Mouse (Mus musculus): ENCODE results near the gene Adprhl1. TPM values are rescaled to one million over a fixed set of nuclear protein-coding genes. Genes with fewer than 3 reads are reported as not detected.
A peak's percentile ranks its signal among the peaks of the same experiment; 100 is the strongest.

The Adprhl1 gene
- polyA plus RNA-seq, 1 experiment from 2014 or later, result not detected

DNA sequence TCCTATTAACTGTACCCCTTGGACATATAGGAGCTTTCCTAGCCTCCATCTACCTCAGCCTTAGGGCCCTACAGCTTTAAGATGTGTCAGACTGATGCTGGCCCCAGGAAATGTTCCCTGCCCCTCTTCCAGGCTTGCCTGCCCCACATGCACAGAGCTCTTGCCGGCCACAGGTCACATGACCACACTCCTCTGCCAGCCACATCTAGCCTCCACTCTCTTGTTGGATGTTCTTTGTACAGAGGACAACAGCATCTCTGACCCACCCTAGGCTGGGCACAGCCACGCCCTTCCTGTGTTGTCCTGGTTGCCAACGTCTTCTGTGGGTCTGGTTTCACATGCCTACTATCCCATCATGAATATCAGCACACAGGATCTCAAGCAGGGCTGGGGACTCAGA, 26.8 kb downstream of the Adprhl1 start:
- H3K4me1 ChIP-seq, result peaks cover 8% of the 10 kb centered on the region; the same call in 1 of the 2 replicates
- 76% methylated on average over 3 of the region's 3 CpGs for WGBS
- ATAC-seq, result no peak

DNA sequence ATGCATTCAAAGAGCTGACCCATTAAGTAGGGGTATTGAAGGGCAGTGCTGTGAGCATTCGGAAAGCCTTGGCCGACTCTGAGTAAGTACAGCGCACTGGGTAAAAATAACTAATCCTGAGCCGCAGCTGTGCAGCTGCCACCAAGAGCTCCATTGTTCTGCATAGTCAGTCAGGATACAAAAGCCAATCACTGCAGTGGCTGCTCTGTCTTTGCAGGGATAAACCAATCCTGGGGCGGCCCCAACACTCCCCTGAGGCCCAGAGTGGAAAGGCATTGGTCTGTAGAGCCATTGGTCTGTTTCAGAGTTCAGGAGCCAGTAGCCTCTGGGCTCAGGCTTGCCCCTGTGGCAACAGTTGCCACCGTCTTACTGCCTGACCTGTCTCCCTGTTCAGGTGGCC, 27.7 kb downstream of the Adprhl1 start:
- no peak overlapping the region for H3K9ac ChIP-seq
- 6% methylated on average over 6 of the region's 6 CpGs for WGBS
- H3K4me1 ChIP-seq, result peaks cover 8% of the 10 kb centered on the region
- H3K27me3 ChIP-seq, result no peaks in the 10 kb centered on the region
- H3K36me3 ChIP-seq (ENCODE audit: poor library complexity, severe bottlenecking), result no peaks in the 10 kb centered on the region
- peak; percentile 59; the same call in 1 of the 2 replicates for ATAC-seq
- H3K27ac ChIP-seq, result 0 out of 2 replicates have a peak overlapping the region, but pooled peaks have one; percentile 14
- no peak overlapping the region for H3K4me3 ChIP-seq
- H3K4me2 ChIP-seq, result no peak overlapping the region
- no peaks in the 10 kb centered on the region for H3K9me3 ChIP-seq (replicated peaks)

More for the DNA sequence above, 26.8 kb downstream of the Adprhl1 start:
- Histone ChIP-seq H3K4me2 (no peak overlapping the region), H3K4me3 (no peak overlapping the region), H3K9me3 (replicated peaks) (no peaks in the 10 kb centered on the region), H3K27me3 (no peaks in the 10 kb centered on the region), H3K27ac (no peak overlapping the region), H3K36me3 (ENCODE audit: poor library complexity, severe bottlenecking) (no peaks in the 10 kb centered on the region), H3K9ac (no peak overlapping the region)

DNA sequence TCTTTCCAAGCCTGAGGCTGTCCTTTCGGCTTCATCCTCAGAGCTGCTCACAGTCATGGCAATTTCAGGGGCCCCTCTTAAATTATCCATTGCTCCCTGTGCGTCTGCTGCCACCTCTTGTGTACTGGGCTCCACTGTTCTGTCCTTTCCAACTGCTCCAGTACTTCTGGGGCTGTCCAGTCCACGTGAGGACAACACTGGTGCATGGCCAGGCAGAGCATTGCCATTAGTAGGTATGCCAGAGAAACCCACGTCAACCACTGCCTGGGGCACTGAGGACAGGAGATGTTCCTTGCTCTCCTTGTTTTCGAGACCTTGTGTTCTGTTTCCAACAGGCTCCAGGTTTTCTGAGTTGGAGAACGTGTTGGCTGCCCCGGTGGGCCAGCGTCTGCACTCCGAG, 29.5 kb downstream of the Adprhl1 start:
- no peaks in the 10 kb centered on the region for H3K27me3 ChIP-seq
- 87% methylated on average over 9 of the region's 9 CpGs for WGBS
- H3K36me3 ChIP-seq (ENCODE audit: poor library complexity, severe bottlenecking), result no peaks in the 10 kb centered on the region
- ATAC-seq, result no peak
- H3K27ac ChIP-seq, result no peak overlapping the region
- peaks cover 8% of the 10 kb centered on the region for H3K4me1 ChIP-seq
- H3K9me3 ChIP-seq (replicated peaks), result no peaks in the 10 kb centered on the region
- no peak overlapping the region for H3K4me3 ChIP-seq
- no peak overlapping the region for H3K9ac ChIP-seq
- no peak overlapping the region for H3K4me2 ChIP-seq

DNA sequence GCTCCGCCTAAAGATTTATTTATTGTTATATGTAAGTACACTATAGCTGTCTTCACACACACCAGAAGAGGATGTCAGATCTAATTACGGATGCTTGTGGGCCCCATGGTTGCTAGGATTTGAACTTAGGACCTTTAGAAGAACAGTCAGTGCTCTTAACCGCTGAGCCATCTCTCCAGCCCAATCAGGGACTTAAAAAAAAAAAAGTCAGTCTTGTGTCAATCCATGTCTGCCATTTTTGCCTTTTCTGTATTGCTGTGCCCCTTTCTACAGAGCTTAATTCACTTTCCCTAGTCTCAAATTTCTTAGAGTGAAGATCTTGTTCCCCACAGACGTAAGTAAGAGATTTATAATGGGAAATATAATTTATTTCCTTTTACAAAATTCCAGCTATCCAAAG, 35.5 kb downstream of the Adprhl1 start:
- 82% methylated on average over 4 of the region's 4 CpGs for WGBS
- no peak for ATAC-seq
- no peak overlapping the region for H3K4me3 ChIP-seq
- H3K4me2 ChIP-seq, result no peak overlapping the region
- H3K27me3 ChIP-seq, result no peaks in the 10 kb centered on the region
- H3K36me3 ChIP-seq (ENCODE audit: poor library complexity, severe bottlenecking), result no peaks in the 10 kb centered on the region
- H3K9ac ChIP-seq, result no peak overlapping the region
- H3K9me3 ChIP-seq (replicated peaks), result no peaks in the 10 kb centered on the region
- peaks cover 7% of the 10 kb centered on the region for H3K4me1 ChIP-seq
- no peak overlapping the region for H3K27ac ChIP-seq

DNA sequence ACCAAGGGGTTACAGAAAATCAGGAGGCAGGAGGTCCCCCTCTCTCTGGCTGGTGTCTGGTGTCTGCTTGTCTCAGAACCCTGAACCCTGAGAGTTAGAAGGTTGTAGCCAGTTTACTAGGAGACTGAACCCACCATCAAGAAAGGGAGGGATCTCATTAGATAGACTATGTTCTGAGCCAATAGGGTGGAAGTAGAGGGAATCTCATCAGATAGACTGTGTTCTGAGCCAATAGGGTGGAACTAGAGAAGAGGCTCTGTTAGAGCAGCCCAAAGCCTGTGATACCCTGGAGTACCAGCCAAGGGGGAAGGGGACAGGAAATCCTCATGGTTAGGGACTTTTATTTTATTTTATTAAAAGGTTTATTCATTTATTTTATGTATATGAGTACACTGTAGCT, 36.0 kb downstream of the Adprhl1 start:
- no peak overlapping the region for H3K4me2 ChIP-seq
- H3K9me3 ChIP-seq (replicated peaks), result no peaks in the 10 kb centered on the region
- H3K4me3 ChIP-seq, result no peak overlapping the region
- no peak overlapping the region for H3K27ac ChIP-seq
- ATAC-seq, result no peak
- H3K36me3 ChIP-seq (ENCODE audit: poor library complexity, severe bottlenecking), result no peaks in the 10 kb centered on the region
- H3K27me3 ChIP-seq, result no peaks in the 10 kb centered on the region
- peaks cover 12% of the 10 kb centered on the region for H3K4me1 ChIP-seq
- H3K9ac ChIP-seq, result no peak overlapping the region

DNA sequence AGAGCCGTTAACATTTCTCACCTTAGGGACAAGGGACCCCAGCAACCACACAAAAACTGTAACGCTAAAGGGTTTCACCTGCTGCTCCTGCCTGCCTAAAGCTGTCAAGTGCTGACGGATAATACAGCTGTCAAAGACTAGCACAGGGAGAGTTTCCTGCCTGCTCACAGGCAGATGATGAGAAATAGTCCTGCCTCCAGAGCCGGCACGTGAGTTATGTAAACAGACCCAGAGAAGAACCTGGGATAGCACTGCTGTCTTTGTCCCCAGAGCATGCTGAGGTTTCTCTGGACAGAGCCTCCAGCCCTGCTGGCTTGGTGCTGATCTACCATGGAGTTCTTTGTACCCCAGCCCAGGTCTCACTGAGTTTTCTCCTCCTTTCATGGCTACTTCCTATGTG, 36.9 kb downstream of the Adprhl1 start:
- H3K9ac ChIP-seq, result no peak overlapping the region
- no peak overlapping the region for H3K27ac ChIP-seq
- H3K4me3 ChIP-seq, result no peak overlapping the region
- no peaks in the 10 kb centered on the region for H3K27me3 ChIP-seq
- no peaks in the 10 kb centered on the region for H3K9me3 ChIP-seq (replicated peaks)
- H3K4me2 ChIP-seq, result no peak overlapping the region
- H3K36me3 ChIP-seq (ENCODE audit: poor library complexity, severe bottlenecking), result no peaks in the 10 kb centered on the region
- 69% methylated on average over 5 of the region's 5 CpGs for WGBS
- no peak for ATAC-seq
- peaks cover 12% of the 10 kb centered on the region for H3K4me1 ChIP-seq

DNA sequence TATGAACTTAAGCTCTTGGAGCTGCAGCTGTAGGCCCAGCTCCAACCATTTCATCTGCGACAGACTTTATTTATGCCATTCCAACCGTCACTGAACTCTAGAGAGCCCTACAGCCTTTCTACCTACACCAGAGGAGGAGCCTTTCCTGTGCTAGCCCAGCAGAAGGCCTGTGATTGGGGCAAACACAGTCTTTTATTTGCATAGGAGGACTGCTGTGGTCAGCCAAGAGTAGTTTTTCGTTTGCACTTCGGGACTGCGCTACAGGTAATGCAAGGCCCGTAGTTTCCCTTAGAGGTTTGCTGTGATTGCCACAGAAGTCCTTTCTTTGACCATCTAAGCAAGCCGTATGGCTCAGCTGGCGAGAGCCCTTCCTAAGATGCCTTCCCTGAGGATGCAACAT, 37.6 kb downstream of the Adprhl1 start:
- Histone ChIP-seq H3K4me1 (peaks cover 12% of the 10 kb centered on the region), H3K9ac (no peak overlapping the region), H3K9me3 (replicated peaks) (no peaks in the 10 kb centered on the region), H3K4me2 (no peak overlapping the region), H3K27ac (no peak overlapping the region), H3K27me3 (no peaks in the 10 kb centered on the region), H3K4me3 (no peak overlapping the region), H3K36me3 (ENCODE audit: poor library complexity, severe bottlenecking) (no peaks in the 10 kb centered on the region)
- 82% methylated on average over 8 of the region's 8 CpGs for WGBS
- ATAC-seq, result no peak

DNA sequence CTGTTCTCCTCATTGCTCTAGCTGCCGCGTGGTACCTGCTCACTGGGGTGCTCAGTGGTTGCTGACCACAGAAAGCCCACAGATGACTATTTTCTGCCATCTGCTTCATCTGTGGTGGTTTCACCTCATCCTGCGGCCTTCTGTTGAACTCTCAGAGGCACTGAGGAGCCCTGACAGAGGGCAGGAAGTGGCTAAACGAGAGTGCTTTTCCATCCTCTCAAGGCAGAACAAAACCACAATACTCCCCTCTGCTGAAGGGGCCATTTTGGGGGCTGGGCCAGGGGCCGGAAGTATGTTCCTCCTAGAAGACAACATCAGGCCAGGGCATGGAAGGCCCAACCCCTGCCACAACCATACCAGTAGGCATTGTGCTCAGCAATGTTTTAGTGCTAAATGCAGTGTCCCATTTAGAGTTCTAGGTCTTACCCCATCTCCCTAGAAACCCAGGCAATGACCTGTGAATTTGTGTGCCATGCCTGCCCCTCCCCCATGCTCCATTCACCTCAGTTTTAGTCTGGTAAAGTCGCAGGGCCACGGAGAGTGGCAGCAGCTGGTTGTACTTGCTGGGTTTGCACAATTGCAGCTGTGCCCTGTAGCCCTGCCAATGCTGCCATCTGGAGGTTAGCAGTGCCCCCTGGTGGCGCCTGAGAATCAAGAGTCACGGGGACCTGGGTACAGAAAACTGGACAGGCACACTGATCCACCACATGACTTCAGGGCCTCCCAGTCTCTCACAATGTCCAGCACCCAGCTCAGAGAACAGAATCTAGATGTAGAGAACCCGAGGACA, 40.3 kb downstream of the Adprhl1 start:
- peak; percentile 85 for ATAC-seq
- no peaks in the 10 kb centered on the region for H3K9me3 ChIP-seq (replicated peaks)
- H3K4me3 ChIP-seq, result no peak overlapping the region
- no peak overlapping the region for H3K9ac ChIP-seq
- H3K36me3 ChIP-seq (ENCODE audit: poor library complexity, severe bottlenecking), result no peaks in the 10 kb centered on the region
- peak overlapping the region; percentile 14; the same call in 1 of the 2 replicates for H3K27ac ChIP-seq
- peak overlapping the region; percentile 38; the same call in 1 of the 2 replicates for H3K4me2 ChIP-seq
- WGBS, result 28% methylated on average over 10 of the region's 10 CpGs
- no peaks in the 10 kb centered on the region for H3K27me3 ChIP-seq
- peaks cover 12% of the 10 kb centered on the region for H3K4me1 ChIP-seq

DNA sequence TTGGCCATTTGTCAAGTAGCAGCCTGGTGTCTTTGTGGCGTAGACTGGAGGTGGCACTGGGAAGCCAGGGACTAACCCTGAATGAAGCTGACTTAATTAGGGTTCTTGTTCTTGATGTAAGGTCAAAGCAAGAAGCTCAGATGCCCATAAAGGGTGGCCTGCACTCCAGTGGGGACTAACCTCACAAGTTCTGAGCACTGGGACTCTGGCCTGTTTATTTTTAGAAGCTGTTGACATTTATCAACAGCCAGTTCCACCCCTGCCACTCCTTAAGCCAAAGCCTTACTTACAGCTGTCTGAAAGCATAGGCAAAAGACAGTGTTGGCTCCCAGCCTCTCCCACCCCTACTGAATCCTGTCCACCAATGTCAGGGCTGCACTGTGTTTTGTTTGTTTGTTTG, 44.2 kb downstream of the Adprhl1 start:
- no peak overlapping the region for H3K27ac ChIP-seq
- 57% methylated on average over 1 of the region's 1 CpGs for WGBS
- no peak overlapping the region for H3K4me2 ChIP-seq
- no peaks in the 10 kb centered on the region for H3K27me3 ChIP-seq
- H3K4me1 ChIP-seq, result peaks cover 12% of the 10 kb centered on the region
- no peak for ATAC-seq
- no peaks in the 10 kb centered on the region for H3K36me3 ChIP-seq (ENCODE audit: poor library complexity, severe bottlenecking)
- no peaks in the 10 kb centered on the region for H3K9me3 ChIP-seq (replicated peaks)
- no peak overlapping the region for H3K4me3 ChIP-seq
- H3K9ac ChIP-seq, result no peak overlapping the region

DNA sequence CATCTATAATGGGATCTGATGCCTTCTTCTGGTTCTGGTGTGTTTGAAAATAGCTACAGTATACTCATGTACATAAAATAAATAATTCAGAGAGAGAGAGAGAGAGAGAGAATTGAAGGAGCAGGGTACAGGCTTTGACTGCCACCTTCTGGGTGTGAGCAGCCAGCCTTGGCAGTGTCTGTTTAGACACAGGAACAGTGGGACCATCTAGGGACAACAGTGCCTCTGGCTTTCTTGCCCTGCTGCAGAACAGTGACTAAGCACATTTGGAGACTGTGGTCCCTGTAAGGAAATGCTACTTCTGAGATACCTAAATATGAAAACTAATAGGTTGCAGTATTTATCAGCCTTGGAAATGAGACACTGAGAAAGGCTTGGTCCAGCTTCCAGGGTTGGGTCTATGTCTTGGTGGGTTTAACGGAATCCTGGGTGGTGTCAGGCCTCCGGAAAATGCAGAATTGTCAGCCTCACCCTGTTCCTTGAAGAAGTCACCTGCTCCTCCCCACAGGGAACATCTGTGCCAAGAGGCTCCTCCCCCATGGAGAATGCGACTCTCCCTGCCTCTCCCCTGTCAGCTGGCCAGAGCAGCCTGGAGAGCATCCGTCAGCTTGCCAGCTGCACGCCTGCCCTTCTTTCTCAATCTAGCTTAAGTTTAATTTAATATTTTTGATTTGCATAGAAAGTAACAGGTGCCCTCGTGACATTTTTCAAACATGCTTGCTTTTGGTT, 45.2 kb downstream of the Adprhl1 start:
- no peak overlapping the region for H3K4me3 ChIP-seq
- WGBS, result 53% methylated on average over 6 of the region's 6 CpGs
- H3K27me3 ChIP-seq, result no peaks in the 10 kb centered on the region
- H3K4me2 ChIP-seq, result no peak overlapping the region
- no peak overlapping the region for H3K9ac ChIP-seq
- no peaks in the 10 kb centered on the region for H3K36me3 ChIP-seq (ENCODE audit: poor library complexity, severe bottlenecking)
- ATAC-seq, result no peak
- no peaks in the 10 kb centered on the region for H3K9me3 ChIP-seq (replicated peaks)
- H3K27ac ChIP-seq, result no peak overlapping the region
- peaks cover 8% of the 10 kb centered on the region for H3K4me1 ChIP-seq

DNA sequence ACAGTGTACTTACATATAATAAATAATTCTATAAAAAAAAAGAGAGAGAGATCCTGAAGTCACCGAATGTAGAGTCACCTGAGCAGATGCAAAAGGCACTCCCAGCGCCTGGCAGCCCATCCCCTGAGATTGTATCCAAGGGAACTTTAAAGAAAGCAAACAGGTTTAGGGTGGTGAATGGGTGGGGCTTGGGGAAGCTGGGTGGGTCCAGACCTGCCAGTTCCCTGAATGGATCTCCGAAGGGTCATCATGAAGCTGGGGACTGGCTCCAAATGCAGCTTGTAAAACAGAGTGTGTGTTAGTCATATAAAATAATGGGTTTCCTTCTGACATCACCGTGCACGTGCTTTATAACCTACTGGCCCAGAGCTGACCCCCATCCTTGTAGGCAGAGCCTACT, 47.7 kb downstream of the Adprhl1 start:
- no peak overlapping the region for H3K9ac ChIP-seq
- no peak overlapping the region for H3K4me3 ChIP-seq
- WGBS, result 49% methylated on average over 5 of the region's 5 CpGs
- no peak overlapping the region for H3K4me2 ChIP-seq
- H3K27me3 ChIP-seq, result peaks cover 22% of the 10 kb centered on the region
- H3K27ac ChIP-seq, result no peak overlapping the region
- H3K36me3 ChIP-seq (ENCODE audit: poor library complexity, severe bottlenecking), result no peaks in the 10 kb centered on the region
- no peaks in the 10 kb centered on the region for H3K4me1 ChIP-seq
- ATAC-seq, result no peak
- H3K9me3 ChIP-seq (replicated peaks), result no peaks in the 10 kb centered on the region

DNA sequence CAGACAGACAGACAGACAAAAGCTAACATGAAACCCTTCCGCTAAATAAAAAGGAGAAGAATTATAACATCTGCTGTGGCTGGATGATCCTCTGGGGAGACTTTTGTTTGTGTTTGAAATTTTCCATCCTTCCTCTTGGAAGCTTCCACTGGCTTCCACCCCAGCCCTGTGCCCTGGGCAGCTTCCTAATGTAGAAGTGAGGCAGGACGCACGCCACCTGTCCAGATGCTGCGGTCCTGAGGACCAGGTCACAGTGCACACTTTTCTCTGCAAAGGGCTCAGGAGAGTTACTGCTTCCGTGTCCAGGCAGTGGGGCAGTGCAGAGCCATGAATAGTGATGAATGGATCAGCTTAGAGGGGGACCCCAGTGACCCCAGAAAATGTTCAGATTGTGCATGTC, 48.7 kb downstream of the Adprhl1 start:
- WGBS, result 86% methylated on average over 5 of the region's 5 CpGs
- no peaks in the 10 kb centered on the region for H3K36me3 ChIP-seq (ENCODE audit: poor library complexity, severe bottlenecking)
- no peaks in the 10 kb centered on the region for H3K9me3 ChIP-seq (replicated peaks)
- H3K27ac ChIP-seq, result no peak overlapping the region
- H3K4me1 ChIP-seq, result peaks cover 6% of the 10 kb centered on the region; the same call in 1 of the 2 replicates
- H3K9ac ChIP-seq, result no peak overlapping the region
- H3K4me2 ChIP-seq, result no peak overlapping the region
- no peak overlapping the region for H3K4me3 ChIP-seq
- peaks cover 28% of the 10 kb centered on the region for H3K27me3 ChIP-seq
- no peak for ATAC-seq

Data from forebrain, embryonic 13.5 days (tissue).